Mouse (Mus musculus) MEL (cell line): ENCODE data around the gene Homer3. TPM values are rescaled to one million over a fixed set of nuclear protein-coding genes. Genes with fewer than 3 reads are reported as not detected.

Experiments
- DNase-seq: peaks from one replicate; pipeline ENCODE4 v3.0.0; 2011; ENCODE audit warnings: low read depth, low spot score
- H3K27ac ChIP-seq: 2 replicates; pipeline ENCODE4 v1.5.1; 2012; ENCODE audit warnings: low read depth, mild to moderate bottlenecking, control low read depth, low read length, moderate library complexity; ENCODE audit not compliant: control insufficient read depth
- H3K27me3 ChIP-seq, 2 experiments: fragments of 150-350 bp in 1 of 2; sonication (generic) in 1 of 2; 2 replicates each; pipeline ENCODE4 v1.6.1; 2012; ENCODE audit warnings: low read length in 2 of 2, mild to moderate bottlenecking in 2 of 2, improper control_type of control experiment in 1 of 2, moderate library complexity in 1 of 2; ENCODE audit not compliant: insufficient read depth in 2 of 2, control insufficient read depth in 1 of 2
- H3K36me3 ChIP-seq, 2 experiments: 2 replicates each; pipeline ENCODE4 v1.6.1; 2012 to 2014; ENCODE audit warnings: low read length in 2 of 2, improper control_type of control experiment in 1 of 2, inconsistent platforms in 1 of 2, mild to moderate bottlenecking in 1 of 2; ENCODE audit not compliant: insufficient read depth in 2 of 2, control insufficient read depth in 1 of 2
- H3K4me1 ChIP-seq, 2 experiments: fragments of 150-350 bp in 1 of 2; sonication (generic) in 1 of 2; 2 replicates each; pipeline ENCODE4 v1.6.1; 2012; ENCODE audit warnings: low read length in 2 of 2, improper control_type of control experiment in 1 of 2, mild to moderate bottlenecking in 1 of 2; ENCODE audit not compliant: insufficient read depth in 2 of 2, control insufficient read depth in 1 of 2
- H3K4me3 ChIP-seq, 2 experiments: fragments of 150-350 bp in 1 of 2; sonication (generic) in 1 of 2; 2 replicates each; pipeline ENCODE4 v1.5.1; 2012; ENCODE audit warnings: low read depth in 2 of 2, low read length in 2 of 2, mild to moderate bottlenecking in 2 of 2, moderate library complexity in 2 of 2, control low read depth in 1 of 2, improper control_type of control experiment in 1 of 2; ENCODE audit not compliant: control insufficient read depth in 1 of 2, insufficient read depth in 1 of 2
- H3K79me2 ChIP-seq: 2 replicates; pipeline ENCODE4 v1.6.1; 2012; ENCODE audit warnings: mild to moderate bottlenecking, low read length, moderate library complexity; ENCODE audit not compliant: control insufficient read depth, poor library complexity, insufficient read depth
- H3K9ac ChIP-seq: 2 replicates; pipeline ENCODE4 v1.6.1; 2012; ENCODE audit warnings: low read depth, mild to moderate bottlenecking, control low read depth, low read length, moderate library complexity; ENCODE audit not compliant: control insufficient read depth, poor library complexity, severe bottlenecking
- H3K9me3 ChIP-seq: fragments of 150-350 bp; sonication (generic); replicated peaks from 2 replicates; pipeline ENCODE4 v1.6.1; 2012; ENCODE audit warnings: mild to moderate bottlenecking, low read length, improper control_type of control experiment, moderate library complexity; ENCODE audit not compliant: insufficient read depth
- BHLHE40 ChIP-seq: IDR thresholded peaks from 2 replicates; pipeline ENCODE4 v1.6.1; 2012; ENCODE audit warnings: low read depth, mild to moderate bottlenecking, inconsistent platforms, low read length, improper control_type of control experiment, borderline replicate concordance
- CHD2 ChIP-seq: IDR thresholded peaks from 2 replicates; pipeline ENCODE4 v1.6.1; 2011; ENCODE audit warnings: low read length, improper control_type of control experiment
- GABPA ChIP-seq: IDR thresholded peaks from 2 replicates; pipeline ENCODE4 v1.6.1; 2012; ENCODE audit warnings: low read depth, mild to moderate bottlenecking, inconsistent platforms, low read length, improper control_type of control experiment, moderate library complexity
- HCFC1 ChIP-seq: IDR thresholded peaks from 2 replicates; pipeline ENCODE4 v1.6.1; 2012; ENCODE audit warnings: low read depth, mild to moderate bottlenecking, inconsistent platforms, low read length, improper control_type of control experiment, moderate library complexity
- KAT2A ChIP-seq: conservative IDR thresholded peaks from 2 replicates; pipeline ENCODE4 v1.6.1; 2012; ENCODE audit warnings: low read depth, low read length, improper control_type of control experiment, inconsistent platforms
- MAFK ChIP-seq: IDR thresholded peaks from 2 replicates; pipeline ENCODE4 v1.6.1; 2011; ENCODE audit warnings: low read depth, mild to moderate bottlenecking, low read length, improper control_type of control experiment, borderline replicate concordance
- MAX ChIP-seq: IDR thresholded peaks from 2 replicates; pipeline ENCODE4 v1.6.1; 2011; ENCODE audit warnings: low read length, improper control_type of control experiment
- MAZ ChIP-seq: IDR thresholded peaks from 2 replicates; pipeline ENCODE4 v1.6.1; 2012; ENCODE audit warnings: low read depth, mild to moderate bottlenecking, inconsistent platforms, low read length, improper control_type of control experiment
- MYB ChIP-seq: IDR thresholded peaks from 2 replicates; pipeline ENCODE4 v1.6.1; 2011; ENCODE audit warnings: mild to moderate bottlenecking, low read depth, low read length, improper control_type of control experiment
- NELFE ChIP-seq: IDR thresholded peaks from 2 replicates; pipeline ENCODE4 v1.6.1; 2011; ENCODE audit warnings: low read depth, low read length, improper control_type of control experiment
- POLR2A ChIP-seq, 2 experiments: IDR thresholded peaks; 2 replicates each; pipeline ENCODE4 v1.6.1; 2011 to 2012; ENCODE audit warnings: low read length in 2 of 2, mild to moderate bottlenecking in 2 of 2, control low read depth in 1 of 2, improper control_type of control experiment in 1 of 2, low read depth in 1 of 2, moderate library complexity in 1 of 2; ENCODE audit not compliant: control insufficient read depth in 1 of 2, insufficient read depth in 1 of 2, poor library complexity in 1 of 2
- POLR2AphosphoS2 ChIP-seq: IDR thresholded peaks from 2 replicates; pipeline ENCODE4 v1.6.1; 2011; ENCODE audit warnings: low read length, improper control_type of control experiment
- RAD21 ChIP-seq: IDR thresholded peaks from 2 replicates; pipeline ENCODE4 v1.6.1; 2011; ENCODE audit warnings: mild to moderate bottlenecking, low read depth, low read length, improper control_type of control experiment
- SIN3A ChIP-seq: IDR thresholded peaks from 2 replicates; pipeline ENCODE4 v1.6.1; 2012; ENCODE audit warnings: low read length, improper control_type of control experiment, inconsistent platforms
- ZKSCAN1 ChIP-seq: IDR thresholded peaks from 2 replicates; pipeline ENCODE4 v1.6.1; 2012; ENCODE audit warnings: low read depth, mild to moderate bottlenecking, inconsistent platforms, low read length, improper control_type of control experiment, moderate library complexity
- polyA plus RNA-seq, 2 experiments: library from polyadenylated mRNA; stranded (reverse) in 1 of 2; unstranded in 1 of 2; fragments of >175 nt in 1 of 2; fragments of >200 nt in 1 of 2; gene quantifications; 2 replicates each; pipeline versions ENCODE4 v1.2.1 to v1.2.4; 2012; ENCODE audit warnings: low replicate concordance in 2 of 2, low read depth in 1 of 2; ENCODE audit not compliant: insufficient read length in 2 of 2, insufficient read depth in 1 of 2, missing spikeins in 1 of 2
- total RNA-seq: library from RNA; depleted of rRNA; stranded (reverse); fragments of 300-350 nt; gene quantifications from 2 replicates; pipeline ENCODE4 v1.2.3, GENCODE M21; 2012

Homer3 gene
- total and polyA plus RNA-seq, 3 experiments: 12.2 to 22.8 TPM; not detected in 1

GRCm38 (mm10) chr8:70327512-70327911, 44.9 kb downstream of the Homer3 start (continued):
- TF ChIP-seq BHLHE40: peak; percentile 64; the same call in 1 of the 2 replicates
- TF ChIP-seq MYB: peak; percentile 62; the same call in 1 of the 2 replicates

DNA sequence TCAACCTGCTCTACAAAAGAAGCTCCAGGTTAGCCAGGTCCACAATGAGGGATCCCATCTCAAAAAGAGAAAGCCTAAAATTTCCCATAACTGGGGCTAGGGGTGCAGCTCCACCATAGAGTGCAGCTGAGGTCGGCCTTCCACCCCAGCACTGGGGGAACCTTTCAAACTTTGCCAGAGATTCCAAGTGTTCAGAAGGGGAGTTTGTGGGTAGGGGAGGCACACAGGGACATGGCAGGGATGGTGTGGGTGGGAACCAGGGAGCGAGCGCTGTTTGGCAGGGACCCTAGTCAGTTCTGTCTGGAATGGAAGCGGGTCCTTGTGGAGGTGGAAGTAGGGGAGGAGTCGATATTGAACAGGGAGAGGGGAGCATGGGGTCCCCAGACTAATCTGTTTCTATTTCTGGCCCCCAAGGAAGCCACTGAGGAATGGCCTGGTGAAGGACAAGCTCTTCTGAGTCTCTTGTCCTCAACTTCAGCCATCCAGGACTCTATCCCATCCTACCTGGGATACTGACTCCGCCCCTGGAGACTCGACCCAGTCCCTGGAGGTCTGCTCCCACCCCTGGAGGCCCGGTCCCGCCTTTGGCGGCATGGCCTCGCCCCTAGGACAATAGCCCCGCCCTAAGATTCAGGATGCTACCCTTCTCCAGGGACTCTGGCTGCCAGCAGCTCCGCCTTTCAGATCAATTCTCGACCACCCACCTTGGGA, 46.7 kb downstream of the Homer3 start, which contains the start of gene Gdf1:
Gdf1 (plus strand) TSS at position 694 of the 711 bp plus-strand sequence.
- H3K4me3 ChIP-seq: no peak within 1 kb of the TSS
- peaks cover 10% of the 10 kb centered on the region in 2 experiments for H3K36me3 ChIP-seq
- no peaks in the 10 kb centered on the region for H3K9me3 ChIP-seq
- H3K27ac ChIP-seq: peak within 1 kb of the TSS; percentile 78
- no peaks in the 10 kb centered on the region for H3K27me3 ChIP-seq
- no peaks in the 10 kb centered on the region for H3K79me2 ChIP-seq
- DNase-seq: no peak
- peaks cover 13% of the 10 kb centered on the region in 2 experiments for H3K4me1 ChIP-seq
- TF ChIP-seq MAFK: no peak
- TF ChIP-seq POLR2A (IDR thresholded peaks at IDR 0.05; ENCODE audit: control insufficient read depth in 1 of 2, insufficient read depth in 1 of 2, low read depth in 1 of 2, low read length in 2 of 2, poor library complexity in 1 of 2): 0 out of 4 replicates have a peak, but pooled peaks of 1 of the 2 experiments have one; percentile 27
- no peak for TF ChIP-seq SIN3A
- no peak for TF ChIP-seq ZKSCAN1
- no peak for TF ChIP-seq KAT2A
- no peak within 1 kb of the TSS; the same call in 1 of the 2 replicates for H3K9ac ChIP-seq

GRCm38 (mm10) chr8:70329835-70330740, 47.5 kb downstream of the Homer3 start:
- peaks cover 10 to 12% of the 10 kb centered on the region in 2 experiments for H3K36me3 ChIP-seq
- H3K9ac ChIP-seq: no peak overlapping the region

More at GRCm38 (mm10) chr8:70329835-70330740, 47.5 kb downstream of the Homer3 start:
- H3K79me2 ChIP-seq: no peaks in the 10 kb centered on the region
- H3K4me3 ChIP-seq: no peak overlapping the region
- H3K4me1 ChIP-seq: peaks cover 13% of the 10 kb centered on the region in 2 experiments
- no peak overlapping the region for H3K27ac ChIP-seq
- no peaks in the 10 kb centered on the region for H3K27me3 ChIP-seq
- DNase-seq: no peak
- no peaks in the 10 kb centered on the region for H3K9me3 ChIP-seq
- TF ChIP-seq HCFC1: no peak
- TF ChIP-seq GABPA: no peak
- no peak for TF ChIP-seq CHD2
- TF ChIP-seq MAX: no peak
- TF ChIP-seq POLR2AphosphoS2: peak; percentile 33; the same call in 1 of the 2 replicates
- TF ChIP-seq MYB: no peak
- TF ChIP-seq RAD21: no peak
- no peak for TF ChIP-seq MAZ
- no peak for TF ChIP-seq NELFE
